21 mouse cellular contexts compared by ENCODE assay signal in genomic region chr5:141540193-141540592, GRCm38 (mm10).
DNase-seq lines count a peak whose midpoint lies in the region; ATAC-seq and TF ChIP-seq lines count a peak whose summit lies in the region.
"Had no signal": no experiment of that assay in that cellular context is flagged by ENCODE, and none has a peak within 500 bp of the region (broad histone marks: within the 10 kb centered on the region; RNA-seq: fewer than 3 reads in every experiment).

No protein-coding gene starts in this region.

- H3K27ac ChIP-seq in embryonic facial prominence, embryonic 14.5 days (replicated peaks; ENCODE audit: low read depth, low read length): no peak overlapping the region
- H3K27ac ChIP-seq in embryonic facial prominence, embryonic 10.5 days (replicated peaks): no peak overlapping the region
- no peak overlapping the region for H3K27ac ChIP-seq in intestine, embryonic 16.5 days (ENCODE audit: low read length)
- no peak overlapping the region for H3K27ac ChIP-seq in intestine, embryonic 15.5 days
- H3K27ac ChIP-seq in liver, adult 2 months (replicated peaks; ENCODE audit: insufficient read depth, low read depth, low read length): no peak overlapping the region
- no peak overlapping the region for H3K27ac ChIP-seq in midbrain, postnatal 0 days (ENCODE audit: low read depth, low read length)
- H3K27ac ChIP-seq in midbrain, embryonic 11.5 days (ENCODE audit: low read depth, low read length): no peak overlapping the region
- H3K27ac ChIP-seq: forebrain, embryonic 12.5 days; heart, adult 2 months; hindbrain, embryonic 12.5 days had no signal

- H3K79me2 ChIP-seq in liver, adult 2 months (ENCODE audit: control insufficient read depth, insufficient read depth, low read length): no peaks in the 10 kb centered on the region

- TF ChIP-seq CTCF in liver, adult 2 months (IDR thresholded peaks at IDR 0.05; ENCODE audit: low read depth, low read length): peak; percentile 44
- TF ChIP-seq CTCF in midbrain, postnatal 0 days (IDR thresholded peaks at IDR 0.05): peak; percentile 17; the same call in 1 of the 2 replicates

- no peak for TF ChIP-seq POLR2A in liver, adult 2 months (IDR thresholded peaks at IDR 0.05; ENCODE audit: extremely low read depth, insufficient read depth, low read length)

- no peak for ATAC-seq in embryonic facial prominence, embryonic 14.5 days (ENCODE audit: low read depth)
- ATAC-seq in intestine, embryonic 16.5 days: peak; percentile 33; the same call in 1 of the 2 replicates
- no peak for ATAC-seq in intestine, embryonic 15.5 days
- ATAC-seq in midbrain, postnatal 0 days (ENCODE audit: low FRiP score): no peak
- ATAC-seq in midbrain, embryonic 11.5 days (ENCODE audit: low FRiP score): no peak
- ATAC-seq: CD4-positive, CD25-positive, alpha-beta regulatory T cell, adult 4 months; forebrain, embryonic 16.5 days had no signal

- no peaks in the 10 kb centered on the region for H3K9me3 ChIP-seq in embryonic facial prominence, embryonic 14.5 days (ENCODE audit: control insufficient read depth, low read length)
- no peaks in the 10 kb centered on the region for H3K9me3 ChIP-seq in embryonic facial prominence, embryonic 10.5 days
- H3K9me3 ChIP-seq in intestine, embryonic 16.5 days (ENCODE audit: control insufficient read depth, low read length): no peaks in the 10 kb centered on the region
- H3K9me3 ChIP-seq in intestine, embryonic 15.5 days: no peaks in the 10 kb centered on the region
- no peaks in the 10 kb centered on the region for H3K9me3 ChIP-seq in midbrain, postnatal 0 days (ENCODE audit: low read length)
- H3K9me3 ChIP-seq in midbrain, embryonic 11.5 days (ENCODE audit: control insufficient read depth, low read length): no peaks in the 10 kb centered on the region
- H3K9me3 ChIP-seq: forebrain, embryonic 12.5 days; heart, embryonic 12.5 days; hindbrain, embryonic 12.5 days had no signal

- H3K36me3 ChIP-seq in embryonic facial prominence, embryonic 14.5 days (ENCODE audit: control insufficient read depth, insufficient read depth, low read length): no peaks in the 10 kb centered on the region
- no peaks in the 10 kb centered on the region for H3K36me3 ChIP-seq in embryonic facial prominence, embryonic 10.5 days (replicated peaks)
- no peaks in the 10 kb centered on the region for H3K36me3 ChIP-seq in intestine, embryonic 16.5 days (ENCODE audit: control insufficient read depth, insufficient read depth, low read length)
- no peaks in the 10 kb centered on the region for H3K36me3 ChIP-seq in intestine, embryonic 15.5 days
- no peaks in the 10 kb centered on the region for H3K36me3 ChIP-seq in liver, adult 2 months (ENCODE audit: control insufficient read depth, insufficient read depth, low read length)
- no peaks in the 10 kb centered on the region for H3K36me3 ChIP-seq in midbrain, postnatal 0 days (ENCODE audit: insufficient read depth, low read length)
- no peaks in the 10 kb centered on the region for H3K36me3 ChIP-seq in midbrain, embryonic 11.5 days (ENCODE audit: control insufficient read depth, insufficient read depth, low read length)
- H3K36me3 ChIP-seq: forebrain, embryonic 12.5 days; G1E; heart, embryonic 12.5 days; hindbrain, embryonic 12.5 days had no signal

- WGBS in embryonic facial prominence, embryonic 14.5 days: 59% methylated on average over 5 of the region's 5 CpGs
- 60% methylated on average over 5 of the region's 5 CpGs for WGBS in embryonic facial prominence, embryonic 10.5 days
- WGBS in intestine, embryonic 16.5 days: 61% methylated on average over 5 of the region's 5 CpGs
- 55% methylated on average over 5 of the region's 5 CpGs for WGBS in intestine, embryonic 15.5 days
- WGBS in liver, adult 2 months: 62% methylated on average over 5 of the region's 5 CpGs
- WGBS in midbrain, postnatal 0 days: 66% methylated on average over 5 of the region's 5 CpGs
- WGBS in midbrain, embryonic 11.5 days: 62% methylated on average over 5 of the region's 5 CpGs

- H3K9ac ChIP-seq in embryonic facial prominence, embryonic 14.5 days (ENCODE audit: low read depth, low read length): no peak overlapping the region
- H3K9ac ChIP-seq in intestine, embryonic 16.5 days (ENCODE audit: low read depth, low read length): no peak overlapping the region
- H3K9ac ChIP-seq in intestine, embryonic 15.5 days: no peak overlapping the region
- H3K9ac ChIP-seq in liver, adult 2 months (ENCODE audit: low read depth, low read length): no peak overlapping the region
- H3K9ac ChIP-seq in midbrain, postnatal 0 days (replicated peaks; ENCODE audit: low read length, poor library complexity, severe bottlenecking): no peak overlapping the region
- H3K9ac ChIP-seq in midbrain, embryonic 11.5 days (ENCODE audit: low read length): no peak overlapping the region
- H3K9ac ChIP-seq: forebrain, embryonic 12.5 days; heart, embryonic 12.5 days; hindbrain, embryonic 12.5 days had no signal

- no peaks in the 10 kb centered on the region for H3K27me3 ChIP-seq in embryonic facial prominence, embryonic 14.5 days (replicated peaks; ENCODE audit: control insufficient read depth, insufficient read depth, low read length)
- H3K27me3 ChIP-seq in embryonic facial prominence, embryonic 10.5 days (replicated peaks; ENCODE audit: low read depth, poor library complexity, severe bottlenecking): no peaks in the 10 kb centered on the region
- no peaks in the 10 kb centered on the region for H3K27me3 ChIP-seq in intestine, embryonic 16.5 days (replicated peaks; ENCODE audit: control insufficient read depth, insufficient read depth, low read length)
- no peaks in the 10 kb centered on the region for H3K27me3 ChIP-seq in intestine, embryonic 15.5 days (replicated peaks)
- H3K27me3 ChIP-seq in liver, adult 2 months (ENCODE audit: control insufficient read depth, insufficient read depth, low read length): no peaks in the 10 kb centered on the region
- no peaks in the 10 kb centered on the region for H3K27me3 ChIP-seq in midbrain, postnatal 0 days (ENCODE audit: insufficient read depth, low read length)
- no peaks in the 10 kb centered on the region for H3K27me3 ChIP-seq in midbrain, embryonic 11.5 days (ENCODE audit: control insufficient read depth, insufficient read depth, low read length)
- H3K27me3 ChIP-seq: heart, embryonic 12.5 days; hindbrain, embryonic 12.5 days had no signal

- H3K4me2 ChIP-seq in embryonic facial prominence, embryonic 14.5 days (ENCODE audit: low read depth, low read length): no peak overlapping the region
- no peak overlapping the region for H3K4me2 ChIP-seq in intestine, embryonic 16.5 days (ENCODE audit: low read depth, low read length)
- H3K4me2 ChIP-seq in intestine, embryonic 15.5 days (replicated peaks): no peak overlapping the region
- H3K4me2 ChIP-seq in midbrain, postnatal 0 days (ENCODE audit: low read depth, low read length, poor library complexity, severe bottlenecking): no peak overlapping the region
- no peak overlapping the region for H3K4me2 ChIP-seq in midbrain, embryonic 11.5 days
- H3K4me2 ChIP-seq: forebrain, embryonic 12.5 days; heart, embryonic 12.5 days; hindbrain, embryonic 12.5 days had no signal

- DNase-seq in embryonic facial prominence, embryonic 14.5 days (ENCODE audit: low spot score): peak; percentile 11
- no peak for DNase-seq in embryonic facial prominence, embryonic 10.5 days (ENCODE audit: low spot score)
- DNase-seq in liver, adult 2 months (ENCODE audit: extremely low read depth, low read depth, low spot score): peak; percentile 6
- no peak for DNase-seq in liver
- no peak for DNase-seq in midbrain, postnatal 0 days (ENCODE audit: low spot score)
- DNase-seq in midbrain, embryonic 11.5 days (ENCODE audit: low spot score, missing footprints): no peak
- DNase-seq: adrenal gland, adult 8-10 months; adrenal gland, postnatal 36 days; B cell, adult 2 months; cerebellum, adult 2 months; cerebellum, postnatal 10 days; gastrocnemius, postnatal 14 days; heart, adult 2 months had no signal

- H3K4me1 ChIP-seq in embryonic facial prominence, embryonic 14.5 days (ENCODE audit: control insufficient read depth, insufficient read depth, low read length): peaks cover 8% of the 10 kb centered on the region
- H3K4me1 ChIP-seq in embryonic facial prominence, embryonic 10.5 days: peaks cover 16% of the 10 kb centered on the region
- no peaks in the 10 kb centered on the region for H3K4me1 ChIP-seq in intestine, embryonic 16.5 days (ENCODE audit: control insufficient read depth, insufficient read depth, low read length)
- H3K4me1 ChIP-seq in intestine, embryonic 15.5 days (replicated peaks): 0 out of 2 replicates have a peak, but pooled peaks cover 2% of the 10 kb centered on the region
- no peaks in the 10 kb centered on the region for H3K4me1 ChIP-seq in liver, adult 2 months (ENCODE audit: control insufficient read depth, insufficient read depth, low read length)
- H3K4me1 ChIP-seq in midbrain, postnatal 0 days (ENCODE audit: insufficient read depth, low read length): no peaks in the 10 kb centered on the region
- H3K4me1 ChIP-seq in midbrain, embryonic 11.5 days (ENCODE audit: control insufficient read depth, insufficient read depth, low read length): peaks cover 8% of the 10 kb centered on the region

- H3K4me3 ChIP-seq in embryonic facial prominence, embryonic 14.5 days (ENCODE audit: low read depth, low read length): no peak overlapping the region
- H3K4me3 ChIP-seq in embryonic facial prominence, embryonic 10.5 days: no peak overlapping the region
- H3K4me3 ChIP-seq in intestine, embryonic 16.5 days (ENCODE audit: low read length): no peak overlapping the region
- H3K4me3 ChIP-seq in intestine, embryonic 15.5 days (replicated peaks): no peak overlapping the region
- no peak overlapping the region for H3K4me3 ChIP-seq in liver, adult 2 months (ENCODE audit: insufficient read depth, low read depth, low read length)
- no peak overlapping the region for H3K4me3 ChIP-seq in midbrain, postnatal 0 days (ENCODE audit: low read depth, low read length)
- no peak overlapping the region for H3K4me3 ChIP-seq in midbrain, embryonic 11.5 days (ENCODE audit: low read depth, low read length)
- H3K4me3 ChIP-seq: forebrain, embryonic 12.5 days; heart, adult 2 months; heart, embryonic 12.5 days; hindbrain, embryonic 12.5 days had no signal

Comparison
In these comparisons a context has a peak if more than half of its experiments do, and no peak if none do; other contexts are left out.
1. DNase-seq: peak in embryonic facial prominence, embryonic 14.5 days (single experiment) and liver, adult 2 months (single experiment); none in embryonic facial prominence, embryonic 10.5 days (single experiment), liver (single experiment), midbrain, postnatal 0 days (single experiment) and midbrain, embryonic 11.5 days (single experiment).